ENCODE assay signal across 8 mouse cellular contexts in genomic region chr13:37824956-37825645, GRCm38 (mm10). TPM values are rescaled to one million over a fixed set of nuclear protein-coding genes. Genes with fewer than 3 reads are reported as not detected.
DNase-seq lines count a peak whose midpoint lies in the region; ATAC-seq and TF ChIP-seq lines count a peak whose summit lies in the region.

No protein-coding gene starts in this region.

- no peaks in the 10 kb centered on the region for H3K27me3 ChIP-seq in lung, embryonic 14.5 days (ENCODE audit: insufficient read depth, low read length)
- H3K27me3 ChIP-seq in midbrain, embryonic 14.5 days (ENCODE audit: control insufficient read depth, insufficient read depth, low read length), result peaks cover 55% of the 10 kb centered on the region

- peak; percentile 22; the same call in 1 of the 2 replicates for TF ChIP-seq POLR2A in bone marrow, adult 2 months (IDR thresholded peaks at IDR 0.05; ENCODE audit: borderline replicate concordance, control insufficient read depth, low read depth, low read length)

- peak overlapping the region; percentile 95 for H3K27ac ChIP-seq in lung, embryonic 14.5 days (ENCODE audit: low read depth)
- peak overlapping the region; percentile 67 for H3K27ac ChIP-seq in bone marrow, adult 2 months (ENCODE audit: control insufficient read depth, insufficient read depth, low read depth, low read length, poor library complexity)
- no peak overlapping the region for H3K27ac ChIP-seq in midbrain, embryonic 14.5 days (replicated peaks; ENCODE audit: low read depth, low read length)

- 3% methylated on average over 27 of the region's 27 CpGs for WGBS in lung, embryonic 14.5 days
- WGBS in bone marrow, adult 2 months, result 3% methylated on average over 27 of the region's 27 CpGs
- 2% methylated on average over 27 of the region's 27 CpGs for WGBS in midbrain, embryonic 14.5 days

- H3K4me1 ChIP-seq in lung, embryonic 14.5 days (ENCODE audit: insufficient read depth), result peaks cover 9% of the 10 kb centered on the region
- peaks cover 1% of the 10 kb centered on the region for H3K4me1 ChIP-seq in bone marrow, adult 2 months (ENCODE audit: control insufficient read depth, insufficient read depth, low read length)
- H3K4me1 ChIP-seq in midbrain, embryonic 14.5 days (ENCODE audit: control insufficient read depth, insufficient read depth, low read length), result peaks cover 16% of the 10 kb centered on the region

- peak overlapping the region; percentile 99 for H3K4me2 ChIP-seq in lung, embryonic 14.5 days
- peak overlapping the region; percentile 96 for H3K4me2 ChIP-seq in midbrain, embryonic 14.5 days (ENCODE audit: low read length)

- ATAC-seq in lung, embryonic 14.5 days (ENCODE audit: insufficient read depth), result no peak; the same call in 1 of the 2 replicates
- ATAC-seq in midbrain, embryonic 14.5 days (ENCODE audit: low FRiP score, low TSS enrichment), result peak; percentile 13

- H3K4me3 ChIP-seq in lung, embryonic 14.5 days (ENCODE audit: low read depth, low read length), result peak overlapping the region; percentile 84
- peak overlapping the region; percentile 97 for H3K4me3 ChIP-seq in bone marrow, adult 2 months (replicated peaks; ENCODE audit: control insufficient read depth, low read depth, low read length)
- peak overlapping the region; percentile 53 for H3K4me3 ChIP-seq in midbrain, embryonic 14.5 days (replicated peaks; ENCODE audit: low read depth, low read length)

- H3K9me3 ChIP-seq in lung, embryonic 14.5 days (ENCODE audit: low read depth, low read length), result no peaks in the 10 kb centered on the region
- H3K9me3 ChIP-seq in midbrain, embryonic 14.5 days (ENCODE audit: control insufficient read depth, low read length), result no peaks in the 10 kb centered on the region

- peak; percentile 37 for DNase-seq in lung, embryonic 14.5 days
- no peak for DNase-seq in lung, postnatal 14 days
- DNase-seq in frontal cortex, postnatal 36 days (ENCODE audit: low spot score in 2 of 2), result peak; percentile 11 to 17
- DNase-seq in kidney, postnatal 10 days, result peak; percentile 60
- peak; percentile 35 for DNase-seq in midbrain, embryonic 14.5 days
- DNase-seq in thymus, postnatal 14 days, result peak; percentile 71
- DNase-seq in adipocyte (ENCODE audit: low spot score), result no peak

- peak overlapping the region; percentile 86 for H3K9ac ChIP-seq in lung, embryonic 14.5 days
- H3K9ac ChIP-seq in midbrain, embryonic 14.5 days (replicated peaks; ENCODE audit: low read length), result peak overlapping the region; percentile 34; the same call in 1 of the 2 replicates

- no peaks in the 10 kb centered on the region for H3K36me3 ChIP-seq in lung, embryonic 14.5 days (ENCODE audit: insufficient read depth)
- no peaks in the 10 kb centered on the region for H3K36me3 ChIP-seq in midbrain, embryonic 14.5 days (ENCODE audit: control insufficient read depth, insufficient read depth, low read length)

- no peak for TF ChIP-seq CTCF in lung, embryonic 14.5 days (IDR thresholded peaks at IDR 0.05; ENCODE audit: low read depth)
- TF ChIP-seq CTCF in bone marrow, adult 2 months (IDR thresholded peaks at IDR 0.05; ENCODE audit: control insufficient read depth, insufficient read depth, low read length), result no peak

RNA-seq across cellular contexts. Expression of gene Rreb1, which starts 46.9 kb away (rescaled TPM):
- polyA plus RNA-seq in lung, embryonic 14.5 days (2014; fragmentation: Nextera tagmentation; extraction: Ambion mirVana), result 22.5 and 23.8 TPM in 2 replicates
- 7.5 and 17.7 TPM in 2 replicates for polyA plus RNA-seq in bone marrow, adult 2 months (2011; ENCODE audit: insufficient read depth, insufficient read length, low replicate concordance, missing spikeins)
- polyA plus RNA-seq in midbrain, embryonic 14.5 days (2014; fragmentation: Nextera tagmentation; extraction: Ambion mirVana), result 1.8 and 3.9 TPM in 2 replicates

Comparison
In these comparisons a context has a peak if more than half of its experiments do, and no peak if none do; other contexts are left out.
1. DNase-seq: peak in lung, embryonic 14.5 days (single experiment), frontal cortex, postnatal 36 days (2 of 2), kidney, postnatal 10 days (single experiment), midbrain, embryonic 14.5 days (single experiment) and thymus, postnatal 14 days (single experiment); none in lung, postnatal 14 days (single experiment) and adipocyte (single experiment).
2. Peak in every context shown above with its lines, with median percentiles within 50 percentile points of each other: H3K4me3 ChIP-seq.